Mouse (Mus musculus): ENCODE measurements around the gene Mcoln2. TPM values are rescaled to one million over a fixed set of nuclear protein-coding genes. Genes with fewer than 3 reads are reported as not detected.

Mcoln2 gene
- polyA plus RNA-seq, 1 experiment from 2014 or later: 0.88 TPM

DNA sequence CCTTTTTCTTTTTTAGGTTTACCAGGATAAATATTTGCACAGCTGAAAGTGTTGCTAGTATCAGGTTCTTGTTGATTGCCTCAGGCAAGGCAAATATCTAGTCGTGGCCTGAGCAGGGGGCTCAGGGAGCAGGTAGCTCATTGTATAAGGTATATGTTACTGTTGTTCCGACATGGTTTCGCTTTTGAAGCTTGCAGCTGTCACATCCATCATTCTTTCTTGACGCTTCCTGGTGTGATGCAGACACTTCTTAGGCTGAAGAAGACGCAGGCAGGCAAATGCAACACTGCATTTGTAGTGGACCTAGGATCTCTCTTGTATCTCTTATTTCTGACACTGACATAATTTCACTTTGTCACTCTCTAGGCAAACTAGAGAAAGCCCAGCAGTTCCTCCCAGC, 63.7 kb downstream of the Mcoln2 start:
- Histone ChIP-seq H3K4me2 (replicated peaks) (no peak overlapping the region), H3K27me3 (no peaks in the 10 kb centered on the region), H3K36me3 (no peaks in the 10 kb centered on the region), H3K9me3 (no peaks in the 10 kb centered on the region), H3K4me3 (no peak overlapping the region), H3K27ac (no peak overlapping the region), H3K4me1 (no peaks in the 10 kb centered on the region), H3K9ac (no peak overlapping the region)
- no peak for ATAC-seq (ENCODE audit: insufficient number of reproducible peaks, insufficient read depth, low FRiP score, low TSS enrichment)
- 48% methylated on average over 5 of the region's 5 CpGs for WGBS

DNA sequence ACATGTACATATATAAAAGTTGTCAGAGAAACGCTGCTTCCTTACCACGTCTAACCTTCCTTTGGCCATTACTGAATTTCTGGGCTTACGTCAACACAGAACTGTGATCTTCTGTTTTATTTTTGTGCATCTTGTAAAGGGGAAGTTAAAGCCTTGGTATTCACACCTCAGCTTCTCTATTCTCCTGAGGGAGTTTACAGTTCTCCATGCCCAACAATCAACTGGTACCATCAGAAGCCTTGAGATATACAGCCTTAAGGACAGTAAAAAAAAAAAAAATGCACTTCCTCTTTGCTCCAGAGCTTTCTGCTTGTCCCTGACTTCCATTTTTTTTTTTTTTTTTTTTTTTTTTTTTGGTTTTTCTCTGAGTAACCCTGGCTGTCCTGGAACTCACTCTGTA, 66.9 kb downstream of the Mcoln2 start:
- WGBS: 94% methylated on average over 3 of the region's 3 CpGs
- Histone ChIP-seq H3K9me3 (no peaks in the 10 kb centered on the region), H3K4me3 (no peak overlapping the region), H3K27ac (no peak overlapping the region), H3K4me2 (replicated peaks) (no peak overlapping the region), H3K9ac (no peak overlapping the region), H3K36me3 (no peaks in the 10 kb centered on the region), H3K27me3 (peaks cover 23% of the 10 kb centered on the region), H3K4me1 (peaks cover 3% of the 10 kb centered on the region; the same call in 1 of the 2 replicates)
- no peak for ATAC-seq (ENCODE audit: insufficient number of reproducible peaks, insufficient read depth, low FRiP score, low TSS enrichment)

DNA sequence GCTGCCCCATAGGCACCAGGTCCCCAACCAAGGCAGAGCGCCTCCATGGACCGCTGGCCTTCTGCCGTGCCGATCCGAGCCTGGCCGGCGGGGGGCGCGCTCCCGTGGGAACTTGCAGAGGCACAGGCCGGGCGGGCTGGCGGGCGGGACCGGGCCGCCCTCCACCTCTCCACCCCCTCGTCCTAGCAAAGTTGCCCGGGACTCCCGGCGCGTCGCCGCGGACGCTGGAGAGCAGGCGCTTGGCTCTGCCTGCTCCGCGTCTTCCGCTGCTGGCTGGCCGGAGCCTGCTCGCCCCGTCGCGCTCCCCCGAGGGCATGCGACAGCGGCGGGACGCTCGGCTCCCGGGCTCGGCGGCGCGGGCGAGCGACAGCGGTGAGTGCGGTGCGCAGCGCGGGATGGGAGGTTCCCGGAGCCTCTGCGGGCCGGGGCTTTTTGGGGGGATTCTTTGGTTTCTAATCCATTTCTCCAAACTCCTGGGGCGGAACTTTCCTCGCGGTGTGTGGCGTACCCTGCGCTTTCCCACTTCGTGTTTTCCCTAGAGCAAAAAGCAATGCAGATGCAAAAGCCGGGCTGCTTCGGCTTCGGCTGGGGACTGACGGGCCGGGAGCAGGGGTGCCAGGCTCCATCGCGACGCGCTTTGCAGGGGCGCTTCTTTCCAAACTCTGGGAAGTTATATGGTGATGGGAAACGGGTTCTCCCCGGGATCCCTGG, 71.3 kb downstream of the Mcoln2 start, which contains the start of gene Lpar3:
Gene Lpar3, plus strand, starts transcription at position 188 of the 711 bp plus-strand sequence.
- Histone ChIP-seq H3K9me3 (no peaks in the 10 kb centered on the region), H3K4me1 (peaks cover 3% of the 10 kb centered on the region; the same call in 1 of the 2 replicates), H3K4me3 (peak within 1 kb of the TSS; percentile 63), H3K27me3 (peaks cover 43% of the 10 kb centered on the region), H3K36me3 (no peaks in the 10 kb centered on the region), H3K4me2 (replicated peaks) (peak within 1 kb of the TSS; percentile 96), H3K27ac (no peak within 1 kb of the TSS), H3K9ac (peak within 1 kb of the TSS; percentile 65)
- under 1% methylated on average over 73 of the region's 73 CpGs for WGBS
- ATAC-seq (ENCODE audit: insufficient number of reproducible peaks, insufficient read depth, low FRiP score, low TSS enrichment): peak; percentile 88

DNA sequence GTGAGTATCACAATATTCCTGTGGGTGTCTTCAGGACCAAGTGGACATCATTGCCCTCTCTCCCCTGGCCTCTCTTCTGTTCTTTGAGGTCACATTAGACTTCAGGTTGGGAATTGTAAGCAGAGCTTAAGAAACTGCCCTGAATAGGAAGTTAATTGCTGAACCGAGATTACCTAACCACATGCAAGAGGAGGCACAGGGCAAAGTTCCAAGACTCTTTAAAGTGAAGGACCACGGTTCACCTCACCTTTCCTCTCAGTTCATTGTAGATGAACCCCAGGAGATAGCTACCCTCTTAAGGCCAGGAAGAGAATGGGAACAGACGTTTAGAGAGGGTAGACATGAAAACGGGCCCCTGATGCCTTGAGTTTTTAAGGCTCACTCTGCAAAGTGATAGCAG, 74.6 kb downstream of the Mcoln2 start:
- Histone ChIP-seq H3K9me3 (no peaks in the 10 kb centered on the region), H3K36me3 (no peaks in the 10 kb centered on the region), H3K9ac (no peak overlapping the region), H3K4me1 (peaks cover 3% of the 10 kb centered on the region; the same call in 1 of the 2 replicates), H3K27me3 (peaks cover 38% of the 10 kb centered on the region), H3K27ac (no peak overlapping the region), H3K4me3 (no peak overlapping the region), H3K4me2 (replicated peaks) (no peak overlapping the region)
- WGBS: 71% methylated on average over 4 of the region's 4 CpGs
- ATAC-seq (ENCODE audit: insufficient number of reproducible peaks, insufficient read depth, low FRiP score, low TSS enrichment): no peak

DNA sequence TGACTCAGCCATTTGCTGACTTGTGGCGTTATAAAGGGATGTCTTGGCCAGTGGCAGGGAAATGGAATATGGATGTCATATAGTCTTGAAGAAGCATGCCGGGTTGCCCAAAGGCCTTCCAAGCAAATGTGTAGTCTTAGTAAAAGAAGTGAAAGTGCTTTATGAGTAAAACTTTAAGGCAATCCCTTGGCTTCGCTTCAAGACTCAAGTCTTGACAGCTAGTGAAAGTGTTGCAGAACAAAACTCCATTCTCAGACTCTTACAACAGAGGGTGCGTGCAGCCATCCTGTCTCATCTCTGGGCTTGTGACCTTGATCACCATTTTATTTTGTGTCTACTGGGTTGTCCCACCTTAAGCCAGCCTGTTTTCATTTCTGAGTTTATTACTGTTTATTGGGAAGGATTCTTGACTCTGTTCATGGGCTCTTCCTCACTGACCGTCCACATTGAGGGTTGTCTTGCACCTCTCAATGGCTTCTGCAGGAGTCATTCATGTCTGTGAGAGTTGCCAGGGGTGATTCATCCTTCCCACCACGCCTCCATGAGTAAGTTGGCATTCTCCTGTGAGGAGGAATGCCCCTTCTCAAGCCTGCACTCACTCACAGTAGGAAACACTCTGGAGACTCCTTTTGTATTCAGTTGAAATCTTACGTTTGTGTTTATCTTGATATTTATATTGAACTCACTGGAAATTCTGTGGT, 75.6 kb downstream of the Mcoln2 start:
- no peak overlapping the region for H3K4me2 ChIP-seq (replicated peaks)
- H3K9ac ChIP-seq: no peak overlapping the region
- ATAC-seq (ENCODE audit: insufficient number of reproducible peaks, insufficient read depth, low FRiP score, low TSS enrichment): no peak
- H3K36me3 ChIP-seq: no peaks in the 10 kb centered on the region
- no peak overlapping the region for H3K27ac ChIP-seq
- peaks cover 31% of the 10 kb centered on the region for H3K27me3 ChIP-seq
- no peaks in the 10 kb centered on the region for H3K9me3 ChIP-seq
- WGBS: 85% methylated on average over 7 of the region's 7 CpGs
- H3K4me1 ChIP-seq: peaks cover 3% of the 10 kb centered on the region; the same call in 1 of the 2 replicates
- H3K4me3 ChIP-seq: no peak overlapping the region

DNA sequence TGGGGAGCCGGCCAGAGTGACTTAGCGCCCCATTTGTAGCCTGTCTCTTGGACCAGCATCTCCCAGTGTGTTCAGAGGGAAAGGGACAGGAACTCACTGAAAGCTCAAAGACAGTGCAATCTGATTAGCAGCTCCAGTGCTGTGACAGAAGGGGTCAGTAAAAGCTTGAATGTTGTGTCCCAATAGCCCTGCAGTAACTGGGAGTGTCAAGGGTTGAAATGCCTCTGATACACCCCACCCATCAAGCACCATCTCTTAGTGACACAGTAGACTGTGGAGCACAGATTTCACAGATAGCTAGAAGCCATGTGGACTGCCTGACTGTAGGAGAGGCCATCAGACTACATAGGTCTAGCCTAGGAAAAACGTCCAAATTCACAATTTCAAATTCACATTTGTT, 77.8 kb downstream of the Mcoln2 start:
- Histone ChIP-seq H3K27me3 (peaks cover 11% of the 10 kb centered on the region), H3K9ac (no peak overlapping the region), H3K9me3 (no peaks in the 10 kb centered on the region), H3K4me3 (no peak overlapping the region), H3K4me2 (replicated peaks) (no peak overlapping the region), H3K27ac (no peak overlapping the region), H3K4me1 (no peaks in the 10 kb centered on the region), H3K36me3 (no peaks in the 10 kb centered on the region)
- no peak for ATAC-seq (ENCODE audit: insufficient number of reproducible peaks, insufficient read depth, low FRiP score, low TSS enrichment)
- WGBS: 53% methylated on average over 3 of the region's 3 CpGs

DNA sequence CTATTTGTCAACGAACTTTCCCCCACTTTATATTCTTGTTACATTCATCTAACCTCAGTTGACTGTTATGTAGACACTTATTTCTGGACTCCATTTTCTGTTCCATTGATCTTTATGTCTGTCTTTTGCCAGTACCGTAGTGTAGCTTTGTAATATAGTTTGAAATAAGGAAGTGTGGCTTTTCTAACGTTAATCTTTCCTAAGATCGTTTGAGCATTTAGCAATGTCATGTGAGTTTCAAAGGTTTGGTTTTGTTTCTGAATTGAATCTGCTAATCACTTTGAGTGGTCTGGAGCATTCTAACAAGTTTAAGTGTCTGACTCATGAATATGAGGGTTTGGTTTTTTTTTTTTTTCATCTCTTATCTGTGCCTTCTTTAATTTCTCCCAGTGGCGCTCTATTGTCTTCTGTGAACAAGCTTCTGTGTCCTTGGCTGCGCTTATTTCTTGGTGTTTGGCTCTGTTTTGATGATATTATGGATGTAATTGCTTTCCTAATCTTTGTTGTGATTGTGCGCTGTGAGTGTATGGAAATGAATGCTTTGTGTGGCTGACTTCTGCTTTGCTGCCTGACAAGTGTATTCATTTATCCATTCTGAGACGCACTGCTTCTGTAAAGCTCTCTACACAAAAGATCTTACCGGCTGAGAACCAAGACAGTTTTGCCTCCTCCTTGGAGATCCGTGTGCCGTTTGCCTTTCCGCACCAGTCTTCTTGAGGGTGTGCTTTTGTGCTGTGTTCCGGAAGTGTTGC, 79.1 kb downstream of the Mcoln2 start:
- Histone ChIP-seq H3K4me2 (replicated peaks) (no peak overlapping the region), H3K4me3 (no peak overlapping the region), H3K36me3 (no peaks in the 10 kb centered on the region), H3K9ac (no peak overlapping the region), H3K27ac (no peak overlapping the region), H3K27me3 (no peaks in the 10 kb centered on the region), H3K9me3 (no peaks in the 10 kb centered on the region), H3K4me1 (no peaks in the 10 kb centered on the region)
- ATAC-seq (ENCODE audit: insufficient number of reproducible peaks, insufficient read depth, low FRiP score, low TSS enrichment): no peak
- 82% methylated on average over 13 of the region's 13 CpGs for WGBS

DNA sequence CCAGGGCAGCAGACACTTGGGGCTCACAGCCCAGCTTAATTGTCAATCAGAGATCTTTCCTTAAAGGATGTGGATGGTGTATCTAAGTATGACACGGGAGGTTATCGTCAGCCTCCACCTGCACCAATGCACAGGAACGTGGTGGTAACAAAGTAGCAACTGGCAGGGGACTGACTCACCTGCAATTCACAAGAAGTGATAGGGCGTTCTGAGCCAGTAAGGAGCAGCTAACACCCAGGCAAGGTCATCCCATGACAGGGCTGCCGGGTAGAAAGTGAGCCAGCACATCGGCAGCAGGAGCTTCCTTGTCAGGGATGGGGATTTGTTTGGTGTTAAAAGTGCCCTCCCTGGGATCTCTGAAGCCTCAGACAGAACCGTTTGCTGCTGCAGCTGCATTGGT, 83.1 kb downstream of the Mcoln2 start:
- Histone ChIP-seq H3K36me3 (no peaks in the 10 kb centered on the region), H3K4me1 (no peaks in the 10 kb centered on the region), H3K27me3 (no peaks in the 10 kb centered on the region), H3K4me3 (no peak overlapping the region), H3K9me3 (no peaks in the 10 kb centered on the region), H3K9ac (no peak overlapping the region), H3K27ac (no peak overlapping the region), H3K4me2 (replicated peaks) (no peak overlapping the region)
- WGBS: 75% methylated on average over 7 of the region's 7 CpGs
- ATAC-seq (ENCODE audit: insufficient number of reproducible peaks, insufficient read depth, low FRiP score, low TSS enrichment): no peak

DNA sequence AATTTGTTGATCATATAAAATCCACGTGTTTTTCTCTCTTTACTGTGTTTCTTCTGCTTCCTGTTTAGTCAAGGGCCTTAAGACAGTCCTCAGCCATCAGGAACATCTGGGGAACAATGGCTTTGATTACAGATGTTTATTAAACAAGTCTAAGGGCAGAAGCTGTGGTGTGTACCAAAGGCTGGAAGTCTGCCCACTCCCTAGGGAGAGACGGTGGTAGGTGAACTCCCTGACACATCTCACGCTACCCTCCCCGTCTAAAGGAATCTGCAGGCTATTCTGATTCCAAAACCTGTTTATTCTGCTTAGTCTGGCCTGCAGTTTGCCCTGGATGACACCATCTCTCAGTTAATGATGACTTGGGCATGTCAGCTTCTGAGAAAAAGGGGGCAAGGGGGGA, 84.1 kb downstream of the Mcoln2 start:
- Histone ChIP-seq H3K27me3 (no peaks in the 10 kb centered on the region), H3K36me3 (no peaks in the 10 kb centered on the region), H3K4me1 (no peaks in the 10 kb centered on the region), H3K9me3 (no peaks in the 10 kb centered on the region), H3K27ac (no peak overlapping the region), H3K4me2 (replicated peaks) (no peak overlapping the region), H3K4me3 (no peak overlapping the region), H3K9ac (no peak overlapping the region)
- no peak for ATAC-seq (ENCODE audit: insufficient number of reproducible peaks, insufficient read depth, low FRiP score, low TSS enrichment)
- 51% methylated on average over 4 of the region's 4 CpGs for WGBS

DNA sequence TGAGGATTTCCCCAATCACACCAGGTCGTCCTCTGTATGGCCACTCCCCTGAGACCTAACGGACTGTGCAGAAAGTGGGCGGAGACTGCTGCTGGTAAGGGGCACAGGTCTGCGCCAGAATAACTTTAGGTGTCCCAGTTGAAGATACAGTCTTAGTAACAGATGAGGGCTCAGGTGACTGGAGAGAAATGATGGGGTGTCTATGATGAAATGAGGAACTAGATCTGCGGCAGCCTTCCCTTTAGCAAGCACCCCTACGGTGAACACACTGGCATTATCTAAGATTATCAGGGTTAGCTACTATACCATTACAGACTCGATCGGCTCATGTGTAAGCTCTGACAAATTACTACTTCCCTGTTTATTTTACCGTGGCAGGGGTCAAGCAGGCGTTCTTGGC, 84.9 kb downstream of the Mcoln2 start:
- no peak for ATAC-seq (ENCODE audit: insufficient number of reproducible peaks, insufficient read depth, low FRiP score, low TSS enrichment)
- H3K36me3 ChIP-seq: no peaks in the 10 kb centered on the region
- H3K4me3 ChIP-seq: no peak overlapping the region
- 64% methylated on average over 10 of the region's 10 CpGs for WGBS
- no peaks in the 10 kb centered on the region for H3K4me1 ChIP-seq
- no peaks in the 10 kb centered on the region for H3K27me3 ChIP-seq
- H3K27ac ChIP-seq: no peak overlapping the region
- no peak overlapping the region for H3K4me2 ChIP-seq (replicated peaks)
- H3K9me3 ChIP-seq: no peaks in the 10 kb centered on the region
- H3K9ac ChIP-seq: no peak overlapping the region

DNA sequence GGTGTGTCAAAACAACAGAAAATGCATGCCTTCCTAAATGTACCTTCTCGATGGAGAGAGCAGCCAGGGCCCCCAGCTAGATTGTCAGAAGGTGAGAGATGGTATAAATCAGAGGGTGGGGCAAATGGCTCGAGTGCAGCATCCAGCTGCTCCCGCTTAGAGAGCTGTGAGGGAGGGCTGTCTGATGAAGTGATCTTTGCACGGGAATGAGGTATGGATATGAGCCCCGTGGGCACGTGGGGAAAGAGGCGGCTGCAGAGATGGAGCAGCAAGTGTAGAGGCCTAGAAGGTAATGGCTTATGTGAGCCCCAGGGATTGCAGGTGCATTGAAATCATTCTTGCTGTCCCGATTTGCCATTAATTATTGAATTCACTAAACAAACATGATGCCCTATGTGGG, 86.6 kb downstream of the Mcoln2 start:
- no peaks in the 10 kb centered on the region for H3K36me3 ChIP-seq
- no peak for ATAC-seq (ENCODE audit: insufficient number of reproducible peaks, insufficient read depth, low FRiP score, low TSS enrichment)
- H3K9me3 ChIP-seq: no peaks in the 10 kb centered on the region
- no peak overlapping the region for H3K27ac ChIP-seq
- no peak overlapping the region for H3K4me3 ChIP-seq
- H3K4me2 ChIP-seq (replicated peaks): no peak overlapping the region
- no peak overlapping the region for H3K9ac ChIP-seq
- no peaks in the 10 kb centered on the region for H3K4me1 ChIP-seq
- no peaks in the 10 kb centered on the region for H3K27me3 ChIP-seq
- 51% methylated on average over 8 of the region's 8 CpGs for WGBS

DNA sequence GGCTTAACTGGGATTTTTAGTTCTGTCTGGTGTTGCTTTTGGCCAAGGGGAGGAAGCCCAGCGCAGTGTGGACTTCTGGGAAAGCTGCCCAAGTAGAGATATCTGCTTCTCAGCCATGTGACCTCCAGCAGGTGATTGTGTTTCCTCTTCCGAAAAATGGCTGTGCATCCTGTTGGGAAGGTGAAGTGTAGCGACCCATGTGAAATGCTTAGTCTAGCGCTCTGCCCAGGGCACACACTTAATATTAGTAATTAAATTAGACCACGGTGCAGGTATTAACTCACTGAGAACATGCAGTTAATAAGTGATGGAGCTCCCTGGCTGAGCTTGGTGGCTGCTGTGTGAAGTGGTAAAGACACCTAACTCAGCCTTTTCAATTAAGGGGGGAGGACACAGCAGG, 88.0 kb downstream of the Mcoln2 start:
- H3K27ac ChIP-seq: no peak overlapping the region
- H3K4me2 ChIP-seq (replicated peaks): no peak overlapping the region
- no peak overlapping the region for H3K4me3 ChIP-seq
- no peaks in the 10 kb centered on the region for H3K36me3 ChIP-seq
- WGBS: 87% methylated on average over 5 of the region's 5 CpGs
- no peak overlapping the region for H3K9ac ChIP-seq
- ATAC-seq (ENCODE audit: insufficient number of reproducible peaks, insufficient read depth, low FRiP score, low TSS enrichment): no peak
- H3K9me3 ChIP-seq: no peaks in the 10 kb centered on the region
- no peaks in the 10 kb centered on the region for H3K27me3 ChIP-seq
- H3K4me1 ChIP-seq: no peaks in the 10 kb centered on the region

All from embryonic facial prominence, embryonic 12.5 days (tissue).